Mouse (Mus musculus) cerebellum, adult 8-10 months (tissue): ENCODE data around the gene Rad54l.

ENCODE experiments used
- DNase-seq: peaks from one replicate; pipeline ENCODE4 v3.0.0; 2022

Gene Rad54l

GRCm38 (mm10) chr4:116123602-116124519 is at the start of gene Rad54l, which contains the start of gene Pomgnt1:
Gene Rad54l (minus strand): TSS chr4:116123690.
Gene Pomgnt1 (plus strand): TSS chr4:116123840.
- DNase-seq = peak; percentile 68

- no peak for DNase-seq
These were observed 49.6 kb upstream of the Rad54l start, which contains the start of the genes 1700042G07Rik and Gm49337 for GRCm38 (mm10) chr4:116173072-116173471. Gene 1700042G07Rik (plus strand): TSS chr4:116173372. Gene Gm49337 (plus strand): TSS chr4:116173384.

- no peak for DNase-seq
These were observed 45.8 kb upstream of the Rad54l start for GRCm38 (mm10) chr4:116169353-116169672.

GRCm38 (mm10) chr4:116168617-116169352 is 45.3 kb upstream of the Rad54l start:
- DNase-seq = peak; percentile 86

GRCm38 (mm10) chr4:116167404-116167803 is 43.9 kb upstream of the Rad54l start, which contains the start of gene Tspan1:
Gene Tspan1 (minus strand): TSS chr4:116167601.
- no peak for DNase-seq

- no peak for DNase-seq
These were observed 42.4 kb upstream of the Rad54l start for GRCm38 (mm10) chr4:116165708-116166407.

GRCm38 (mm10) chr4:116164759-116165554 is 41.5 kb upstream of the Rad54l start:
- no peak for DNase-seq

GRCm38 (mm10) chr4:116162142-116162541 is 38.7 kb upstream of the Rad54l start:
- no peak for DNase-seq

GRCm38 (mm10) chr4:116160769-116161168 is 37.3 kb upstream of the Rad54l start:
- DNase-seq = no peak

- DNase-seq = no peak
These were observed 36.4 kb upstream of the Rad54l start for GRCm38 (mm10) chr4:116159912-116160311.

- DNase-seq = no peak
These were observed 34.4 kb upstream of the Rad54l start for GRCm38 (mm10) chr4:116157882-116158281.

GRCm38 (mm10) chr4:116152702-116153101 is 29.2 kb upstream of the Rad54l start:
- no peak for DNase-seq

GRCm38 (mm10) chr4:116151238-116151637 is 27.7 kb upstream of the Rad54l start, which contains the start of gene Lurap1:
Gene Lurap1 (minus strand): TSS chr4:116151338.
- DNase-seq = no peak

GRCm38 (mm10) chr4:116150862-116151221 is 27.4 kb upstream of the Rad54l start:
- DNase-seq = no peak

GRCm38 (mm10) chr4:116150156-116150861 is 26.8 kb upstream of the Rad54l start:
- DNase-seq = peak; percentile 65

GRCm38 (mm10) chr4:116149812-116150155 is 26.3 kb upstream of the Rad54l start:
- DNase-seq = no peak

GRCm38 (mm10) chr4:116143891-116144717 is 20.6 kb upstream of the Rad54l start:
- DNase-seq = peak; percentile 82

- peak; percentile 94 for DNase-seq
These were observed 19.9 kb upstream of the Rad54l start for GRCm38 (mm10) chr4:116143317-116143811.

- DNase-seq = no peak
These were observed 18.8 kb upstream of the Rad54l start for GRCm38 (mm10) chr4:116142269-116142668.

- no peak for DNase-seq
These were observed 18.2 kb upstream of the Rad54l start for GRCm38 (mm10) chr4:116141736-116142135.
